Mouse (Mus musculus): ENCODE data around the gene Tceal7. TPM values are rescaled to one million over a fixed set of nuclear protein-coding genes. Genes with fewer than 3 reads are reported as not detected.
"Not testable (repeated sequence)": the region's sequence is repeated elsewhere in the genome, so short reads cannot be mapped to it uniquely, and the experiment has no call there.

The Tceal7 gene
- polyA plus RNA-seq (2015; fragmentation: Nextera tagmentation; extraction: Ambion mirVana), result 17.5 and 23.9 TPM in 2 replicates

DNA sequence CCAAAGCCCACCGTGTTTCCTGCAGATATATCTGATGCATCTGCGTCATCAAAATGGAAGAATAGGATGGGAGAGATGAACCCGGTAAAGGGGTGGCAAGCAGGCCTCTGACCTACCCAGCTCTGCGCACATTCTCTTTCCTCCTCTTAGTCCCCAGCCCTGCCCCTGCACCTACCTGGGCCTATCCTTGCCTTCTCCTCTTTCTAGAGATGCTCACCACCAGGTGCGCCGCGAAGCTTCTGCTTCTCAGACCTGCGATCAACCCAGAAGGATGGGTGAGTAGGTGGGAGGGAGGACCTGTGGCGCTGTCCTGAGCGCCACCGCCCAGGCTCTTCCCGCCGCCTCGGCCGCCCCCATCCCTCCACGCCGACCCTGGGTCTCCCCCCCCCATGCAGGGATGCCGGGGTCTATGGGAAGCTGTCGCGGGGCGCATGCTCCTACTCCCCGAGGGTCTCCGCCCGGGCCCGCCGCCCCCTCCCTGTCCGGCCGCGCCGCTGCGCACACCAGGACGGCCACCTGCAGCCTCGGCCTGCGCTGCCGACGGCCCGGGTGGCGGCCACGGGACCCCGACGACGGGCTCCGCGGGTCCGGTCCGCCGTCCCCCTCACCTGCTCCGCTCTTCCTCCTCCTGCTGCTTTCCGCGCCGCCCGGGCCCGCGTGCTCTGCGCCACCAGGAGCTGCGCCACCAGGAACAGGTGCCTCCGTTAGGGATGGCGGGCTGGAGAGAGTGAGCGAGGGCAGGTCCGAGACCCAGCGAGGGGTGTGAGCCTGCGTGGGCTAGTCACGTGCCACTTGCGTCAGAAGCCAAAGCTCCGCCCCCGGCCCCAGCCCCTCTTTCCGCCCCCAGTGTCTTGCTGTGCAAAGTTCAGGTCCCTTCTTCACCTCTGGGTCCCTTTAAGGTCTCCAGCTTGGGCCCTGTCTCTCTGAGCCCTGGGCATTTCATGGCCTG, at the start of gene Tceal7, which contains the start of gene Bex1:
TSS of gene Tceal7 (plus strand) at position 51 of the 949 bp plus-strand sequence.
TSS of gene Bex1 (minus strand) at position 785 of the 949 bp plus-strand sequence.
- Histone ChIP-seq H3K27ac (ENCODE audit: low read length) (peak within 1 kb of the TSS; percentile 74), H3K4me3 (ENCODE audit: low read length) (peak within 1 kb of the TSS; percentile 47), H3K9ac (ENCODE audit: low read length) (peak within 1 kb of the TSS; percentile 50), H3K4me2 (ENCODE audit: low read depth, low read length) (peak within 1 kb of the TSS; percentile 53)
- H3K4me1 ChIP-seq (ENCODE audit: control insufficient read depth, insufficient read depth, low read length); H3K36me3 ChIP-seq (ENCODE audit: control insufficient read depth, insufficient read depth); H3K27me3 ChIP-seq (ENCODE audit: control insufficient read depth, insufficient read depth, low read length); H3K9me3 ChIP-seq (replicated peaks; ENCODE audit: control insufficient read depth, low read length): not testable (repeated sequence)
- 11% methylated on average over 14 of the region's 67 CpGs for WGBS
- peak; percentile 89 for ATAC-seq (replicated peaks; ENCODE audit: extremely low read depth, insufficient read depth, low FRiP score)

DNA sequence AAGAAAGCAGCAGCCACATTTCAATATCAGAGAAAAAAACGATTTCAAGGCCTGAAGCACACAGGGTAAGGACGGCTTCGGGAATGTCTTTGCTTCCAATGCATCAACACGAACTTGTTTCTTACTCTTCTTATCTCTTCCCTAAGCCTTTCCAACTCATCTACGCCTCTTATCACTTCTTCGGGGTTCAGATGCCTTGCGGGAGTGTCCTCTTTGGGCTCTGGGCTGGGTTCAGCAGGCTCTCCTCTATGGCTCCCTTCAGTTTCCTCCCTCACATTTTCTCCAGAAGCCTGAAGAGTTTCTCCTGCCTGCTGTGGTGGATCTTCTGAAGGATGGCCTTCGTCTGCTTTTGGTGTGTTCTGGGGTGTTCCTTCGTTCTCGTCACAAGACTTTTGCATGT, 44.0 kb upstream of the Tceal7 start:
- Histone ChIP-seq H3K36me3 (ENCODE audit: control insufficient read depth, insufficient read depth) (no peaks in the 10 kb centered on the region), H3K27ac (ENCODE audit: low read length) (peak overlapping the region; percentile 57)
- 32% methylated on average over 10 of the region's 10 CpGs for WGBS

DNA sequence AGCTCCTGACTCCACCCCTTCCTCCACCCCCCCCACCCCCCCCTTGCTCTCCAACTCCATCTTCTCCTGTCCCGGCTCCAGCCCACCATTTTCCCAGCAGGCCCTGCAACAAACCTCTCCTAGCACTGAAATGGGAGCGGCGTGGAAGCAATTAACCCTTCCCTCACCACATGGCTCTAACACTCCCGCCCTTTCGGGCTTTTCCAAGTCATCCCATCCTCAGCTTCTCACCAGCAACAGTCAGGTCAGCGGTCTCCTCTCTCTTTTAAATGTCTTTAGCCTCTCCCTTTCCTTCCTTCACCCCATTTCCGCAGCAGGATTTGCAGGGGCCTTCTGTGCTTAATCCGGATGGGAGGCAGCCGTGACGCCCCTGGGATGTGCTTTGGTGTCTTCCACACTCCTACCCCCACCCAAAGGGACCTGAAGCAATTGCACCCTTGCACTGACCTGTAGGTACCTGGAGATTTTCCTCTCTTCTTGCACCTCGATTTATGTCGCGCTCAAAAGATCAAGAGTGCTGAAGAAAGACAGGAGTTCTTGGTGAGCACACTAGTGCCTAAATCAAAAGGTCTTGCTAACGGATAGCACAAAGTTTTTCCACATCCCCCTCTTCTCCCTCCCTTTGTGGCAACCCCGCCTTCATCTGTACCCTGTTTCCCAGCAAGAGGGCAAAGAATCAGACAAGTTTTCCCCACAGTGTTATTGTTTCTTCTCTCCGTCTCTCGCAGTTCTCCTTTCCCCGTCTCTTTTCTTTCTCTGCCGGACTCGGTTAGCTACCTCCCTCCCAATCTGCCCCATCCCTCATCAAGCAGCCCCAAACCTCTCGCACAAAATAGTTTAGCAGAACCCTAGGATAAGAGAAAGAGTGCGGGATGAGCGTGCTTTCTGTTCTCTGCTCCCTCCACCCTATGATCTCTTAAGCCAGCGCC, 43.1 kb upstream of the Tceal7 start:
- Histone ChIP-seq H3K27me3 (ENCODE audit: control insufficient read depth, insufficient read depth, low read length) (no peaks in the 10 kb centered on the region), H3K9ac (ENCODE audit: low read length) (peak overlapping the region; percentile 79), H3K9me3 (replicated peaks; ENCODE audit: control insufficient read depth, low read length) (no peaks in the 10 kb centered on the region), H3K27ac (ENCODE audit: low read length) (peak overlapping the region; percentile 90), H3K4me1 (ENCODE audit: control insufficient read depth, insufficient read depth, low read length) (peaks cover 3% of the 10 kb centered on the region; the same call in 1 of the 2 replicates), H3K4me3 (ENCODE audit: low read length) (peak overlapping the region; percentile 65), H3K4me2 (ENCODE audit: low read depth, low read length) (peak overlapping the region; percentile 70), H3K36me3 (ENCODE audit: control insufficient read depth, insufficient read depth) (no peaks in the 10 kb centered on the region)
- WGBS, result 17% methylated on average over 24 of the region's 24 CpGs
- peak; percentile 65 for ATAC-seq (replicated peaks; ENCODE audit: extremely low read depth, insufficient read depth, low FRiP score)

More for the DNA sequence above, 44.0 kb upstream of the Tceal7 start:
- H3K4me2 ChIP-seq (ENCODE audit: low read depth, low read length), result peak overlapping the region; percentile 70
- H3K27me3 ChIP-seq (ENCODE audit: control insufficient read depth, insufficient read depth, low read length), result no peaks in the 10 kb centered on the region
- no peak for ATAC-seq (replicated peaks; ENCODE audit: extremely low read depth, insufficient read depth, low FRiP score)
- H3K4me3 ChIP-seq (ENCODE audit: low read length), result peak overlapping the region; percentile 65
- H3K9me3 ChIP-seq (replicated peaks; ENCODE audit: control insufficient read depth, low read length), result no peaks in the 10 kb centered on the region
- H3K4me1 ChIP-seq (ENCODE audit: control insufficient read depth, insufficient read depth, low read length), result peaks cover 3% of the 10 kb centered on the region; the same call in 1 of the 2 replicates
- H3K9ac ChIP-seq (ENCODE audit: low read length), result peak overlapping the region; percentile 68

DNA sequence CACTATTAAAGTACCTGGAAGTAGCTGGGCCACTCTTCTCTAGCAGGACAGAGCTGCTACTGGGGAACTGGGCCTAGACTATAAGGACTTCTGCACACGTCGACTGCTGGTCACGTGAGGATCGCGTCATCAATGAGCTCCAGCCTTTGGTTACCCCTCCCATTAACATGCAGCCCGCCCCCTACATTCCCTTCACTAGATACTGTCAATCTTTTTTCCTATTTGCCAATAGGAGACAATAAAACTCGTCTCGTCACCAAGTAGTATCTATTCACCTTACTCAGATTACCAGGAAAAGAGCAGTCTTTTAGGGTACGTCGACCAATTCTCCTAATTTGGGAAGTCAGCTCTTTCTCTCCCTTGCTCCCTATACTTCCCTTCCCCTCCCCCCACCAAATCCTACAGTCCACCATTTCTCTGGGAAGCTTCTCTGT, 42.4 kb upstream of the Tceal7 start, which contains the start of gene Tceal8:
TSS of gene Tceal8 (minus strand) at position 225 of the 434 bp plus-strand sequence.
- peak within 1 kb of the TSS; percentile 70 for H3K4me2 ChIP-seq (ENCODE audit: low read depth, low read length)
- no peaks in the 10 kb centered on the region for H3K9me3 ChIP-seq (replicated peaks; ENCODE audit: control insufficient read depth, low read length)
- ATAC-seq (replicated peaks; ENCODE audit: extremely low read depth, insufficient read depth, low FRiP score), result peak; percentile 94
- peak within 1 kb of the TSS; percentile 90 for H3K27ac ChIP-seq (ENCODE audit: low read length)
- peak within 1 kb of the TSS; percentile 79 for H3K9ac ChIP-seq (ENCODE audit: low read length)
- H3K27me3 ChIP-seq (ENCODE audit: control insufficient read depth, insufficient read depth, low read length), result no peaks in the 10 kb centered on the region
- H3K4me3 ChIP-seq (ENCODE audit: low read length), result peak within 1 kb of the TSS; percentile 65
- 19% methylated on average over 10 of the region's 10 CpGs for WGBS
- peaks cover 3% of the 10 kb centered on the region; the same call in 1 of the 2 replicates for H3K4me1 ChIP-seq (ENCODE audit: control insufficient read depth, insufficient read depth, low read length)
- H3K36me3 ChIP-seq (ENCODE audit: control insufficient read depth, insufficient read depth), result no peaks in the 10 kb centered on the region

DNA sequence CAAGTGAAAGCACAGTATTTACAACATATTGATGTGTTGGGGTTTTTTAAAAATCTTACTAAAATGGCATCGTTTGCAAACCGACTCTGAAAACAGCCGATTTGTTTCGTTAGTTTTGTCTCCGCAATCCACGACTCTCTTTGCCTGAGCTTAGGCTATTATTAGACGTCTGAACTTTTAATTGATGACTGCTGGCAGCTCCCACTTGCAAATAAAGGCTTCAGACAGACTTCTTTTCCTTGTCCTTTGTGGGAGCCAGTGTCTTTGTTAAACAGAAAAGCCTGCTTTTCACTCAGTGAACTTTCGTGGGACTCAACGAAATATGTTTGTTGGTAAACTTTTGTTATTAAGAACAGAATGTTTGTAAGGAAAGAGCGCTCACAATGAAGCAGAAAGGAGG, 41.8 kb upstream of the Tceal7 start:
- Histone ChIP-seq H3K27me3 (ENCODE audit: control insufficient read depth, insufficient read depth, low read length) (no peaks in the 10 kb centered on the region), H3K27ac (ENCODE audit: low read length) (peak overlapping the region; percentile 90), H3K36me3 (ENCODE audit: control insufficient read depth, insufficient read depth) (no peaks in the 10 kb centered on the region), H3K4me2 (ENCODE audit: low read depth, low read length) (peak overlapping the region; percentile 57), H3K4me1 (ENCODE audit: control insufficient read depth, insufficient read depth, low read length) (peaks cover 3% of the 10 kb centered on the region; the same call in 1 of the 2 replicates), H3K9ac (ENCODE audit: low read length) (peak overlapping the region; percentile 60), H3K9me3 (replicated peaks; ENCODE audit: control insufficient read depth, low read length) (no peaks in the 10 kb centered on the region), H3K4me3 (ENCODE audit: low read length) (peak overlapping the region; percentile 65)
- WGBS, result 25% methylated on average over 10 of the region's 10 CpGs
- ATAC-seq (replicated peaks; ENCODE audit: extremely low read depth, insufficient read depth, low FRiP score), result no peak

DNA sequence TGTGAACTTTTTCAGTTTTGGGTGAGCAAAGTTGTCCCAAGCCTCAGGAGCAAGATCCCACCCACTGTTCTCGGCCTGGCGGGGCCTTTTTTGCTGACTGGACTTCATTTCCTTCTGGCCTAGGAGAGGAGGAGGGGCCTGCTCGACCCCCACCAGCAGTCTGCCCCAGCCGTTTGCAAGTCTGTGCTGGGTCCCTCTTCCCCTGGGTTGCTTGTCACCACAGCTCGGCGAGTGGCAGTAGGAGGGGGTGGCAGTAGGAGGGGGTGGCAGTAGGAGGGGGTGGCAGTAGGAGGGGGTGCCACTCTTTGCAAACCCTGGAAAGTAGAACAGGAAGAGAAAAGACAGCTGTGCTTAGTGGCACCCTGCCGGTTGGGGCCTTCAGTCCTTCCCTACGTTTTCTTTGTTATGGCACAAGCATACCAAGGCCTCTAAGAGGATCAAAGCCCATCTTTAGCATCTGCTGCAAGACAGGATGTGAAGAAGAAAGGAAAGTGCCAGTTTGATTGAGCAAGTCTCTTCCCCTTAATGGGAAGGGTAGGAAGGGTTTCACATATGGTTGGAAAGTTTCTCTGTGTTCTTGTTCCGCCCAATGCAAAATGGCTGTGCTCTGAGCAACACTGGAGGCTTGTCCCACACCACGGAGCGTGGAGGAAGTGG, 33.6 kb upstream of the Tceal7 start:
- no peaks in the 10 kb centered on the region for H3K9me3 ChIP-seq (replicated peaks; ENCODE audit: control insufficient read depth, low read length)
- no peak overlapping the region for H3K9ac ChIP-seq (ENCODE audit: low read length)
- H3K27me3 ChIP-seq (ENCODE audit: control insufficient read depth, insufficient read depth, low read length), result no peaks in the 10 kb centered on the region
- no peak for ATAC-seq (replicated peaks; ENCODE audit: extremely low read depth, insufficient read depth, low FRiP score)
- H3K4me1 ChIP-seq (ENCODE audit: control insufficient read depth, insufficient read depth, low read length), result no peaks in the 10 kb centered on the region
- no peak overlapping the region for H3K4me2 ChIP-seq (ENCODE audit: low read depth, low read length)
- 35% methylated on average over 11 of the region's 11 CpGs for WGBS
- no peak overlapping the region for H3K4me3 ChIP-seq (ENCODE audit: low read length)
- no peaks in the 10 kb centered on the region for H3K36me3 ChIP-seq (ENCODE audit: control insufficient read depth, insufficient read depth)
- H3K27ac ChIP-seq (ENCODE audit: low read length), result no peak overlapping the region

DNA sequence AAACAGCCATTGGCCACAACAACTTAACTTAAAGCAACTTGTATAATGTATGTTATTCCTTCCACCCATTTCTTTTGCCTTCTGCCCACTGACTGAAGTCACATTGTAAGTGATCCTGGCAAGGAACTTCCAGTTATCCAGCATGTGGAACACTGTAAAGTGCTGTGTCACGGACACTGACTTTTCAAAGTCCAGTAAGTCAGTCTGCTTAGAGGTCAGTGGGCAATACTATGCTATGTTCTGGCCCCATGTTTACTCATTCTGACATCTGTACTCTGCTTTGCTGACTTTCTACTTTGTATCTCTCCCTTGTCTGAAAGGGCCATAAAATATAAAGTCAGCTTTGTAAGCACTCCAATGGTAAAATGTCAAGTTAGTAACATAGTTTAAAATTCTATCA, 31.5 kb upstream of the Tceal7 start:
- Histone ChIP-seq H3K36me3 (ENCODE audit: control insufficient read depth, insufficient read depth) (no peaks in the 10 kb centered on the region), H3K9ac (ENCODE audit: low read length) (no peak overlapping the region), H3K4me3 (ENCODE audit: low read length) (no peak overlapping the region), H3K27ac (ENCODE audit: low read length) (no peak overlapping the region), H3K9me3 (replicated peaks; ENCODE audit: control insufficient read depth, low read length) (no peaks in the 10 kb centered on the region), H3K4me1 (ENCODE audit: control insufficient read depth, insufficient read depth, low read length) (no peaks in the 10 kb centered on the region), H3K27me3 (ENCODE audit: control insufficient read depth, insufficient read depth, low read length) (no peaks in the 10 kb centered on the region), H3K4me2 (ENCODE audit: low read depth, low read length) (no peak overlapping the region)
- no peak for ATAC-seq (replicated peaks; ENCODE audit: extremely low read depth, insufficient read depth, low FRiP score)
- WGBS, result 85% methylated on average over 1 of the region's 1 CpGs

DNA sequence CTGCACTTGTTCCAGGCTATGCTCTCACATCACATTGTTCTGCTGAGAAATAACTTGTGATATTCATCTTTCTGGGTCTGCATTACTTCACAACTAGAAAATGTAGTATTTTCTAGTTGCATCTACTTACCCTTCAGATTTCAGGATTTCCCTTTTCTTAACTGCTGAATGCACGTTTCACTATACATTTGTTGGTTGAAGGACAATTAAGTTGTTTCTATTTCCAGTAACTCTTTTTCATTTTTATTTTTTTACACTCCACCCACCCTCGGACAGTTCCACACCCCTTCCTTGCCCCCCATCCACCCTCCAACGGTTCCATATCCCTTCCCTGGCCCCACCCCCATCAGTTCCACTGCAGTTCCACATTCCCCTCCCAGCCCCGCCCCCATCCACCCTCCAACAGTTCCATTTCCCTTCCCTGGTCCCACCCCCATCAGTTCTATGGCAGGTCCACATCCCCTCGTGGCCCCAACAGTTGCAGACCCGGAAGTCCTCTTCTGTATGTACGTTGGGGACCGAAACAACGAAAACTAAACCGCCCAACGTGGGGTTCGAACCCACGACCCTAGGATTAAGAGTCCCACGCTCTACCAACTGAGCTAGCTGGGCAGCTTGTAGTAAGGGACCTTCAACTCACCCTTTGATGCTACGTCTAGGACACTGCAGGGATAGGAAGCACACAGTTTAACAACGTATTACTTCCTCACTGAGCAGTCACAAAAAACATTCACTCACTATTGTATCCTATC, 19.2 kb upstream of the Tceal7 start:
- H3K9ac ChIP-seq (ENCODE audit: low read length), result no peak overlapping the region
- H3K36me3 ChIP-seq (ENCODE audit: control insufficient read depth, insufficient read depth), result no peaks in the 10 kb centered on the region
- no peak overlapping the region for H3K4me3 ChIP-seq (ENCODE audit: low read length)
- H3K27ac ChIP-seq (ENCODE audit: low read length), result no peak overlapping the region
- WGBS, result 80% methylated on average over 16 of the region's 16 CpGs
- no peaks in the 10 kb centered on the region for H3K9me3 ChIP-seq (replicated peaks; ENCODE audit: control insufficient read depth, low read length)
- H3K4me1 ChIP-seq (ENCODE audit: control insufficient read depth, insufficient read depth, low read length), result no peaks in the 10 kb centered on the region
- no peaks in the 10 kb centered on the region for H3K27me3 ChIP-seq (ENCODE audit: control insufficient read depth, insufficient read depth, low read length)
- no peak for ATAC-seq (replicated peaks; ENCODE audit: extremely low read depth, insufficient read depth, low FRiP score)
- H3K4me2 ChIP-seq (ENCODE audit: low read depth, low read length), result no peak overlapping the region

All from heart, embryonic 16.5 days (tissue).